Mouse (Mus musculus) testis, adult 2 months (tissue): ENCODE results near the gene Olfr583.

Source experiments
- CTCF ChIP-seq: fragments of 200-500 bp; IDR thresholded peaks from 2 replicates; pipeline ENCODE4 v1.5.1; 2012; ENCODE audit warnings: low read depth, mild to moderate bottlenecking, inconsistent platforms, low read length, moderate library complexity; ENCODE audit not compliant: control insufficient read depth, insufficient read depth, insufficient replicate concordance
- POLR2A ChIP-seq: fragments of 200-500 bp; IDR thresholded peaks from 2 replicates; pipeline ENCODE4 v1.6.1; 2012; ENCODE audit warnings: low read depth, mild to moderate bottlenecking, inconsistent platforms, low read length, moderate library complexity; ENCODE audit not compliant: control insufficient read depth

GRCm38 (mm10) chr7:103051000-103051399 is at the start of gene Olfr583:
- no peak for TF ChIP-seq POLR2A
- no peak for TF ChIP-seq CTCF
